Mouse (Mus musculus) common myeloid progenitor, adult 5-6 weeks (primary cell): ENCODE measurements at regions not wholly inside any gene's neighbourhood (a gene's known extent, or its start where the extent isn't known, plus 50 kb on each side); places are given as distances from the start of the nearest gene placed in this dataset.
"Not testable (repeated sequence)": the region's sequence is repeated elsewhere in the genome, so short reads cannot be mapped to it uniquely, and the experiment has no call there.

Experiments used
- ATAC-seq: replicated peaks from 2 replicates; pipeline ENCODE4 v1.8.0; 2016; ENCODE audit warnings: low read depth, mild to moderate bottlenecking, moderate TSS enrichment, inconsistent platforms; ENCODE audit not compliant: poor library complexity, severe bottlenecking

GRCm38 (mm10) chr3:120342747-120343377 lies 558.6 kb upstream of the Ptbp2 start:
- ATAC-seq, result no peak

DNA sequence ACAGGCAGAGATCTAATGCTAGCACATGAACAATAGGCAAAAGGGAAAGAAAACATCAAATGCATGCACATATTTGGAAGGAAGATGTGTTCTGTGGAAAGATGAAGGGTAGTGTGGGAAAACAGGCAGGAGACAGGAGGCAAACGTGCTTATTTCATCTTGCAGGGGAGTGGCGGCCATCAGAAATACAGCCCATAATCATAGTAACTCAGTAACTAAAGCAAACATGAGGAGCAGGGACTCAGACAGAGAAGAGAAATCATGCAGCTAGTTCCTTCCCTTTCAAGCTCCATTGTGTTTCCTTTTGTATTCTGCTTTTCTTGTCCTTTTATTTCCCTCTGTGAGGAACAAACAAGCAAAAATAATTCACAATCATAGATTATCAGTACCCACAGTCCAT lies 557.6 kb upstream of the Ptbp2 start:
- ATAC-seq, result no peak

- ATAC-seq, result no peak
These were observed 551.7 kb upstream of the Ptbp2 start for GRCm38 (mm10) chr3:120335843-120336585.

- ATAC-seq, result not testable (repeated sequence)
These were observed 522.8 kb upstream of the Ptbp2 start for GRCm38 (mm10) chr3:120307042-120307441.

- no peak for ATAC-seq
These were observed 521.3 kb upstream of the Ptbp2 start for GRCm38 (mm10) chr3:120305608-120306007.
